Mouse (Mus musculus) spleen, adult 2 months (tissue): Measurements from ENCODE around the gene Dhx40. TPM values are rescaled to one million over a fixed set of nuclear protein-coding genes. Genes with fewer than 3 reads are reported as not detected.

Experiments
- DNase-seq, 2 experiments: peaks; one replicate each; pipeline versions ENCODE4 v3.0.0 to v3.0.0-alpha.2; 2012 to 2021; ENCODE audit warnings: low spot score in 2 of 2, low read depth in 1 of 2
- H3K27ac ChIP-seq: fragments of 200-500 bp; 2 replicates; pipeline ENCODE4 v1.5.1; 2012; ENCODE audit warnings: low read length, inconsistent platforms; ENCODE audit not compliant: insufficient read depth
- H3K27me3 ChIP-seq: fragments of 200-500 bp; 2 replicates; pipeline ENCODE4 v1.6.1; 2012; ENCODE audit warnings: mild to moderate bottlenecking, moderate library complexity, low read length, inconsistent platforms; ENCODE audit not compliant: control insufficient read depth, insufficient read depth
- H3K36me3 ChIP-seq: fragments of 200-500 bp; 2 replicates; pipeline ENCODE4 v1.6.1; 2012; ENCODE audit warnings: mild to moderate bottlenecking, low read length, inconsistent platforms; ENCODE audit not compliant: control insufficient read depth, insufficient read depth
- H3K4me1 ChIP-seq: fragments of 200-500 bp; 2 replicates; pipeline ENCODE4 v1.6.1; 2011; ENCODE audit warnings: inconsistent platforms; ENCODE audit not compliant: control insufficient read depth, insufficient read depth, insufficient read length
- H3K4me3 ChIP-seq: fragments of 200-500 bp; 2 replicates; pipeline ENCODE4 v1.5.1; 2011; ENCODE audit warnings: mild to moderate bottlenecking, inconsistent platforms; ENCODE audit not compliant: insufficient read depth, insufficient read length; ENCODE audit errors: extremely low read depth
- CTCF ChIP-seq: fragments of 200-500 bp; IDR thresholded peaks from 2 replicates; pipeline ENCODE4 v1.5.1; 2011; ENCODE audit warnings: mild to moderate bottlenecking, inconsistent platforms; ENCODE audit not compliant: insufficient read depth, insufficient read length, insufficient replicate concordance; ENCODE audit errors: extremely low read depth
- POLR2A ChIP-seq: fragments of 200-500 bp; IDR thresholded peaks from 2 replicates; pipeline ENCODE4 v1.6.1; 2011; ENCODE audit warnings: low read depth, low read length, inconsistent platforms
- WGBS: fragments of 180-500 bp; shearing (Covaris S2); methylation state at CpG from one replicate; pipeline ENCODE4 v1.1.7; 2018; 5-methylcytosine and 5-hydroxymethylcytosine counted together
- polyA plus RNA-seq: library from polyadenylated mRNA; depleted of rRNA; stranded (reverse); fragments of >200 nt; gene quantifications from 2 replicates; pipeline ENCODE4 v1.2.3, GENCODE M21; 2012

The Dhx40 gene
- polyA plus RNA-seq, 1 experiment = 2.4 TPM

- Histone ChIP-seq H3K4me1 (peaks cover 14% of the 10 kb centered on the region), H3K4me3 (no peak overlapping the region), H3K27me3 (no peaks in the 10 kb centered on the region), H3K27ac (no peak overlapping the region), H3K36me3 (no peaks in the 10 kb centered on the region)
- TF ChIP-seq POLR2A = no peak
- TF ChIP-seq CTCF = no peak
- WGBS = 48% methylated on average over 5 of the region's 5 CpGs
- no peak for DNase-seq
Observed at GRCm38 (mm10) chr11:86843831-86844230, 36.3 kb upstream of the Dhx40 start.

- DNase-seq = no peak
- H3K36me3 ChIP-seq = no peaks in the 10 kb centered on the region
- TF ChIP-seq POLR2A = no peak
- TF ChIP-seq CTCF = no peak
- no peak overlapping the region for H3K4me3 ChIP-seq
- peaks cover 14% of the 10 kb centered on the region for H3K4me1 ChIP-seq
- no peaks in the 10 kb centered on the region for H3K27me3 ChIP-seq
- WGBS = 47% methylated on average over 8 of the region's 8 CpGs
- H3K27ac ChIP-seq = 0 out of 2 replicates have a peak overlapping the region, but pooled peaks have one; percentile 10
Observed at GRCm38 (mm10) chr11:86841261-86841660, 33.7 kb upstream of the Dhx40 start.

GRCm38 (mm10) chr11:86840511-86841154 is 33.1 kb upstream of the Dhx40 start:
- Histone ChIP-seq H3K27ac (0 out of 2 replicates have a peak overlapping the region, but pooled peaks have one; percentile 10), H3K4me1 (peaks cover 17% of the 10 kb centered on the region), H3K4me3 (no peak overlapping the region), H3K27me3 (no peaks in the 10 kb centered on the region), H3K36me3 (no peaks in the 10 kb centered on the region)
- DNase-seq = no peak
- no peak for TF ChIP-seq POLR2A
- no peak for TF ChIP-seq CTCF
- 32% methylated on average over 3 of the region's 3 CpGs for WGBS

GRCm38 (mm10) chr11:86839716-86840447 is 32.3 kb upstream of the Dhx40 start:
- no peak for TF ChIP-seq CTCF
- TF ChIP-seq POLR2A = no peak
- Histone ChIP-seq H3K27me3 (no peaks in the 10 kb centered on the region), H3K27ac (no peak overlapping the region; the same call in 1 of the 2 replicates), H3K4me1 (peaks cover 17% of the 10 kb centered on the region), H3K36me3 (no peaks in the 10 kb centered on the region), H3K4me3 (no peak overlapping the region)
- DNase-seq = no peak
- WGBS = 39% methylated on average over 7 of the region's 7 CpGs

- Histone ChIP-seq H3K4me1 (peaks cover 23% of the 10 kb centered on the region), H3K27me3 (no peaks in the 10 kb centered on the region), H3K4me3 (no peak overlapping the region), H3K27ac (no peak overlapping the region), H3K36me3 (no peaks in the 10 kb centered on the region)
- no peak for DNase-seq
- WGBS = 93% methylated on average over 1 of the region's 1 CpGs
- TF ChIP-seq POLR2A (no peak), CTCF (no peak)
Observed at GRCm38 (mm10) chr11:86838792-86839191, 31.2 kb upstream of the Dhx40 start.

GRCm38 (mm10) chr11:86836366-86836765 is 28.8 kb upstream of the Dhx40 start:
- WGBS = 34% methylated on average over 2 of the region's 2 CpGs
- Histone ChIP-seq H3K27me3 (no peaks in the 10 kb centered on the region), H3K36me3 (no peaks in the 10 kb centered on the region), H3K4me1 (peaks cover 26% of the 10 kb centered on the region), H3K27ac (no peak overlapping the region), H3K4me3 (no peak overlapping the region)
- peak in 1 of 2 experiments; percentile 85 for DNase-seq
- TF ChIP-seq POLR2A = no peak
- peak; percentile 60; the same call in 1 of the 2 replicates for TF ChIP-seq CTCF
